Mouse (Mus musculus) MEL (cell line): ENCODE measurements around the gene Tnnc1.

Experiments
- BHLHE40 ChIP-seq: IDR thresholded peaks from 2 replicates; pipeline ENCODE4 v1.6.1; 2012; ENCODE audit warnings: low read depth, mild to moderate bottlenecking, inconsistent platforms, low read length, improper control_type of control experiment, borderline replicate concordance
- CTCF ChIP-seq, 3 experiments: IDR thresholded peaks in 2 of 3; conservative IDR thresholded peaks in 1 of 3; 2 replicates each; pipeline ENCODE4 v1.5.1; 2011 to 2012; ENCODE audit warnings: low read length in 3 of 3, low read depth in 2 of 3, mild to moderate bottlenecking in 2 of 3, improper control_type of control experiment in 1 of 3, inconsistent platforms in 1 of 3, mixed read lengths in 1 of 3, moderate library complexity in 1 of 3; ENCODE audit not compliant: control insufficient read depth in 1 of 3, insufficient read depth in 1 of 3, poor library complexity in 1 of 3, severe bottlenecking in 1 of 3
- E2F4 ChIP-seq: IDR thresholded peaks from 2 replicates; pipeline ENCODE4 v1.6.1; 2011; ENCODE audit warnings: low read depth, low read length, improper control_type of control experiment, borderline replicate concordance
- EP300 ChIP-seq, 2 experiments: IDR thresholded peaks; 2 replicates each; pipeline ENCODE4 v1.6.1; 2011; ENCODE audit warnings: improper control_type of control experiment in 2 of 2, low read length in 2 of 2, low read depth in 1 of 2, mild to moderate bottlenecking in 1 of 2
- KAT2A ChIP-seq: conservative IDR thresholded peaks from 2 replicates; pipeline ENCODE4 v1.6.1; 2012; ENCODE audit warnings: low read depth, low read length, improper control_type of control experiment, inconsistent platforms
- MAX ChIP-seq: IDR thresholded peaks from 2 replicates; pipeline ENCODE4 v1.6.1; 2011; ENCODE audit warnings: low read length, improper control_type of control experiment
- MEF2A ChIP-seq: IDR thresholded peaks from 2 replicates; pipeline ENCODE4 v1.6.1; 2014; ENCODE audit warnings: low read depth, mild to moderate bottlenecking, inconsistent platforms, low read length, improper control_type of control experiment; ENCODE audit not compliant: poor library complexity, insufficient replicate concordance, severe bottlenecking; ENCODE audit errors: extremely low read depth
- POLR2A ChIP-seq, 2 experiments: IDR thresholded peaks; 2 replicates each; pipeline ENCODE4 v1.6.1; 2011 to 2012; ENCODE audit warnings: low read length in 2 of 2, mild to moderate bottlenecking in 2 of 2, control low read depth in 1 of 2, improper control_type of control experiment in 1 of 2, low read depth in 1 of 2, moderate library complexity in 1 of 2; ENCODE audit not compliant: control insufficient read depth in 1 of 2, insufficient read depth in 1 of 2, poor library complexity in 1 of 2
- RAD21 ChIP-seq: IDR thresholded peaks from 2 replicates; pipeline ENCODE4 v1.6.1; 2011; ENCODE audit warnings: mild to moderate bottlenecking, low read depth, low read length, improper control_type of control experiment
- SIN3A ChIP-seq: IDR thresholded peaks from 2 replicates; pipeline ENCODE4 v1.6.1; 2012; ENCODE audit warnings: low read length, improper control_type of control experiment, inconsistent platforms
- TCF12 ChIP-seq: IDR thresholded peaks from 2 replicates; pipeline ENCODE4 v1.6.1; 2014; ENCODE audit warnings: low read depth, mild to moderate bottlenecking, inconsistent platforms, low read length, improper control_type of control experiment, moderate library complexity
- USF1 ChIP-seq: IDR thresholded peaks from 2 replicates; pipeline ENCODE4 v1.6.1; 2014; ENCODE audit warnings: low read depth, mild to moderate bottlenecking, inconsistent platforms, low read length, improper control_type of control experiment, moderate library complexity
- ZC3H11A ChIP-seq: IDR thresholded peaks from 2 replicates; pipeline ENCODE4 v1.6.1; 2012; ENCODE audit warnings: low read depth, mild to moderate bottlenecking, inconsistent platforms, low read length, improper control_type of control experiment
- ZMIZ1 ChIP-seq: IDR thresholded peaks from 2 replicates; pipeline ENCODE4 v1.6.1; 2012; ENCODE audit warnings: low read depth, mild to moderate bottlenecking, inconsistent platforms, low read length, improper control_type of control experiment, moderate library complexity

DNA sequence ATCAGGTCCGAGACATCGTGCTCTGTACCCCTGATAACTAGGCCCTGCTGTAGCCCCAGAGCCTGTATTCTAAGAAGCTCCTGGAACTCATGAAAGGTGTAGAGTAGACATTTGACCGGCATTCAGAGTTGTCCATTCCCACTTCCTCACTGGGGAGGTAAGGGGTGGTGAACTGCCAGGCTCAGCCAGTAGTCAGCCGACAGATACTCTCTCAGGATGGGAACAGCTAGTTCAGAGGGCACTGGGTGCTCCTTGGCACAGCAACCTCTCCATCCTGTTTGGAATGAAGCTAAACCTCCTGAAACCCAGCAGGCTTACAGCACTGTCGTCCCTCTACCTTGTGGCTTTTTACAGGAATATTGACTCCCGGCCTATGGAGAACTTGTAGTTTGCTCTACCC lies 3.7 kb downstream of the Tnnc1 start:
- TF ChIP-seq POLR2A (IDR thresholded peaks at IDR 0.05; ENCODE audit: control insufficient read depth in 1 of 2, insufficient read depth in 1 of 2, low read depth in 1 of 2, low read length in 2 of 2, poor library complexity in 1 of 2) (no peak), MAX (no peak), ZC3H11A (no peak), CTCF (IDR thresholded peaks at IDR 0.05 in 2 of 3, conservative IDR thresholded peaks at IDR 0.05 in 1 of 3; ENCODE audit: control insufficient read depth in 1 of 3, insufficient read depth in 1 of 3, low read depth in 2 of 3, low read length in 3 of 3, poor library complexity in 1 of 3, severe bottlenecking in 1 of 3) (no peak), KAT2A (no peak), USF1 (no peak), EP300 (IDR thresholded peaks at IDR 0.05; ENCODE audit: low read depth in 1 of 2, low read length in 2 of 2) (no peak), SIN3A (no peak), RAD21 (no peak), MEF2A (no peak), BHLHE40 (no peak), ZMIZ1 (no peak), E2F4 (no peak), TCF12 (no peak)
